Mouse (Mus musculus): Measurements from ENCODE around the gene Nrip3. TPM values are rescaled to one million over a fixed set of nuclear protein-coding genes. Genes with fewer than 3 reads are reported as not detected.

Nrip3 gene
- 2.2 and 2.3 TPM in 2 replicates for polyA plus RNA-seq (2016; fragmentation: Nextera tagmentation; extraction: Ambion mirVana)

DNA sequence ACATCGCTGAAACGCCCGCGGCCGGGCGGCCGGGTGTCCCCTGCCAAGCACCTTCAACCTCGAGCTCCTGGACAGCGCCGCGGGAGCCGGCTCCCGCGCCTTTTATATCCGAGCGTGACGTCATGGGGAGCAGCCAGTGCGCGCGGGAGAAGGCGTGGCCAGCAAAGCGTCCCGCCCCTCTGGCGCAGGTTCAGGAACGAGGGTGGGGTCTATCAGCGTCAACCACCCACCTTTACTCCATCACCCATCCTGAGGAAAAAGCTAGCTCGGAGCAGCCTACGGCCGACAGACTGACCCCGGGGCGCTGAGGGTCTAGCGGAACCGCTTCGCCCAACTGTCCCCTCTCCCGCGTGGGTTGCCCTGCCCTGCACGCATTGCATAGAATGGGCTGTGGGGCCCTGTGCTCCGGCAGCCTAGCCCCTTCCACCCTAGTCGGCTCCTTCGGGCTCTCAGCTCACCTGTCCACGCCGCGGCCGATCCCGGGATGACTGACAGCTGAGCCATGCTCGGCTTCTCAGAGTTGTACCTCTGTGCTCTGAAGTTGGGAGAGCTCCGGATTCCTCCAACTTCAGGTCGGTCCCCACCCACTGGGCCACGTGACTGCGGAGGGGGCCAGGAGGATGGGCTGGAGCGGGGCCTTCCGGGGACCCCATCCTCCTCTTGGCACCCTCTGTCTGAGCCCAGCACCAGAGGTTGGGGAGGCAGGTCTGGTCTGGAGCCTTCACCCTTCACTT, at the start of gene Nrip3:
TSS of gene Nrip3 (minus strand) at position 556 of the 734 bp plus-strand sequence.
- H3K36me3 ChIP-seq (replicated peaks), result no peaks in the 10 kb centered on the region
- H3K9ac ChIP-seq, result peak within 1 kb of the TSS; percentile 61
- no peak within 1 kb of the TSS for H3K27ac ChIP-seq
- peaks cover 52% of the 10 kb centered on the region for H3K27me3 ChIP-seq
- peak; percentile 90 for ATAC-seq (ENCODE audit: low FRiP score)
- peak within 1 kb of the TSS; percentile 52 for H3K4me3 ChIP-seq (replicated peaks)
- no peaks in the 10 kb centered on the region for H3K9me3 ChIP-seq
- H3K4me1 ChIP-seq, result peaks cover 14% of the 10 kb centered on the region
- 2% methylated on average over 52 of the region's 52 CpGs for WGBS
- peak within 1 kb of the TSS; percentile 92 for H3K4me2 ChIP-seq

- WGBS, result 85% methylated on average over 2 of the region's 2 CpGs
- no peak overlapping the region for H3K4me2 ChIP-seq
- no peak for ATAC-seq (ENCODE audit: low FRiP score)
Observed at GRCm38 (mm10) chr7:109831376-109831775, 49.6 kb upstream of the Nrip3 start.

DNA sequence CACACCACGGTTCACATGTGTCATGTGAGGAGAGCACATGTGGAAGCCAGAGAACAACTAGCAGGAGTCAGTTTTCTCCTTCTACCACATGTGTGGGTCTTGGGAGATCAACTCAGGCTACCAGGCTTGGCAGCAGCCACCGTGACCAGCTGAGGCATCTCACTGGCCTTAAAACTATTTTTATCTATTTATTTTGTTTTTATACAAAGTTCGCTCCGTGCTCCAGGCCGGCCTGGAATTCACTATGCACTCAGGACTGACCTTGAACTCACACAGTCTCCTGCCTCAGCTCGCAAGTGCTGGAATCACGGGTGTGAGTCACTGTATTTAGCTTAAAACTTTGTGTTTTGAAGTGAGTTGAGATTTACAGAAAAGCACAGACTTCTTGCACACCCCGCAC, 45.1 kb upstream of the Nrip3 start:
- H3K27ac ChIP-seq, result no peak overlapping the region
- no peak for ATAC-seq (ENCODE audit: low FRiP score)
- WGBS, result 93% methylated on average over 8 of the region's 8 CpGs
- H3K27me3 ChIP-seq, result peaks cover 44% of the 10 kb centered on the region
- H3K4me1 ChIP-seq, result no peaks in the 10 kb centered on the region
- H3K4me3 ChIP-seq (replicated peaks), result no peak overlapping the region
- H3K4me2 ChIP-seq, result no peak overlapping the region
- H3K36me3 ChIP-seq (replicated peaks), result no peaks in the 10 kb centered on the region
- no peaks in the 10 kb centered on the region for H3K9me3 ChIP-seq
- no peak overlapping the region for H3K9ac ChIP-seq

More at GRCm38 (mm10) chr7:109831376-109831775, 49.6 kb upstream of the Nrip3 start:
- Histone ChIP-seq H3K4me3 (replicated peaks) (no peak overlapping the region), H3K9me3 (no peaks in the 10 kb centered on the region), H3K27me3 (peaks cover 19% of the 10 kb centered on the region), H3K27ac (no peak overlapping the region), H3K36me3 (replicated peaks) (no peaks in the 10 kb centered on the region), H3K9ac (no peak overlapping the region), H3K4me1 (no peaks in the 10 kb centered on the region)

DNA sequence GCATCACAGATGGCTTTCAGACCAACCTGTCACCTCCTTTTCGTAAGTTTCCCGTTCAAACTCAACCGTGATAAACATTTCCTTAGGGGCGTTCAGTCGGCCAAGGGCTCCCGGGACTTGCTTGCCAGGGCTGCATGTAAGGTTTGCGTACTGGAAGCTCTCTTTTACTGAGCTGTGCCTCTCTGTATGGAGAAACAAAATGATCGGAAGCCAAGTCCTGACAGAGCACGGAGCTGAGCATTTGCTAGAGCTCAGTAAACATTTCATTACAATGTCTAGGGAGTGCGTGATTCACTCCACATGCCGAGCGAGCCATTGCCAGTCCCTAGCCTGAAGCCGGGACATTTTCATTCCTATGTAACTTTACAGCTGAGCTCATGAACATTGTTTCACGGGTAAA, 43.5 kb upstream of the Nrip3 start:
- H3K27ac ChIP-seq, result no peak overlapping the region
- no peak overlapping the region for H3K4me2 ChIP-seq
- H3K4me1 ChIP-seq, result no peaks in the 10 kb centered on the region
- no peak for ATAC-seq (ENCODE audit: low FRiP score)
- H3K9me3 ChIP-seq, result no peaks in the 10 kb centered on the region
- H3K9ac ChIP-seq, result no peak overlapping the region
- 89% methylated on average over 14 of the region's 14 CpGs for WGBS
- no peaks in the 10 kb centered on the region for H3K36me3 ChIP-seq (replicated peaks)
- peaks cover 42% of the 10 kb centered on the region for H3K27me3 ChIP-seq
- no peak overlapping the region for H3K4me3 ChIP-seq (replicated peaks)

DNA sequence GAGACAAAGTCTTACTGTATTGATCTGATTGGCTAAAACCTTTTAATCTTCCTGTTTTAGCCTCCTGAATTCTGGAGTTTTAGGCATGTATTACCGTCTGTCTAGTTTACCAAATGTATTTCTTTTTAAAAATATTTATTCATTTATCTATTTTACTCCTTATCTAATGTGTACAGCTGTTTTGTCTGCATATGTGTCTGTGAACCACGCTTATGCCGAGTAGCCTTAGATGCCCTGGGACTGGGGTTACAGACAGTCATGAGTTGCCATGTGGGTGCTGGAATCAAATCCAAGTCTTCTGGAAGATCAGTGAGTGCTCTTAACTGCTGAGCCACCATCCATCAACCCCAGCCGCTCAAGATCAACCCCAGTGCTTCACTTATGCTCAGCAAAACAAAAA, 36.8 kb upstream of the Nrip3 start:
- WGBS, result 91% methylated on average over 4 of the region's 4 CpGs
- no peaks in the 10 kb centered on the region for H3K36me3 ChIP-seq (replicated peaks)
- H3K9me3 ChIP-seq, result no peaks in the 10 kb centered on the region
- peaks cover 75% of the 10 kb centered on the region for H3K27me3 ChIP-seq
- H3K4me1 ChIP-seq, result peaks cover 11% of the 10 kb centered on the region
- no peak overlapping the region for H3K9ac ChIP-seq
- no peak for ATAC-seq (ENCODE audit: low FRiP score)
- no peak overlapping the region for H3K4me2 ChIP-seq
- no peak overlapping the region for H3K27ac ChIP-seq
- H3K4me3 ChIP-seq (replicated peaks), result no peak overlapping the region

- no peak overlapping the region for H3K4me2 ChIP-seq
- no peak overlapping the region for H3K9ac ChIP-seq
- H3K36me3 ChIP-seq (replicated peaks), result no peaks in the 10 kb centered on the region
- no peak overlapping the region for H3K27ac ChIP-seq
- H3K9me3 ChIP-seq, result no peaks in the 10 kb centered on the region
- H3K4me1 ChIP-seq, result peaks cover 18% of the 10 kb centered on the region
- no peak overlapping the region for H3K4me3 ChIP-seq (replicated peaks)
- ATAC-seq (ENCODE audit: low FRiP score), result no peak
- peaks cover 75% of the 10 kb centered on the region for H3K27me3 ChIP-seq
Observed at GRCm38 (mm10) chr7:109817954-109818353, 36.1 kb upstream of the Nrip3 start.

DNA sequence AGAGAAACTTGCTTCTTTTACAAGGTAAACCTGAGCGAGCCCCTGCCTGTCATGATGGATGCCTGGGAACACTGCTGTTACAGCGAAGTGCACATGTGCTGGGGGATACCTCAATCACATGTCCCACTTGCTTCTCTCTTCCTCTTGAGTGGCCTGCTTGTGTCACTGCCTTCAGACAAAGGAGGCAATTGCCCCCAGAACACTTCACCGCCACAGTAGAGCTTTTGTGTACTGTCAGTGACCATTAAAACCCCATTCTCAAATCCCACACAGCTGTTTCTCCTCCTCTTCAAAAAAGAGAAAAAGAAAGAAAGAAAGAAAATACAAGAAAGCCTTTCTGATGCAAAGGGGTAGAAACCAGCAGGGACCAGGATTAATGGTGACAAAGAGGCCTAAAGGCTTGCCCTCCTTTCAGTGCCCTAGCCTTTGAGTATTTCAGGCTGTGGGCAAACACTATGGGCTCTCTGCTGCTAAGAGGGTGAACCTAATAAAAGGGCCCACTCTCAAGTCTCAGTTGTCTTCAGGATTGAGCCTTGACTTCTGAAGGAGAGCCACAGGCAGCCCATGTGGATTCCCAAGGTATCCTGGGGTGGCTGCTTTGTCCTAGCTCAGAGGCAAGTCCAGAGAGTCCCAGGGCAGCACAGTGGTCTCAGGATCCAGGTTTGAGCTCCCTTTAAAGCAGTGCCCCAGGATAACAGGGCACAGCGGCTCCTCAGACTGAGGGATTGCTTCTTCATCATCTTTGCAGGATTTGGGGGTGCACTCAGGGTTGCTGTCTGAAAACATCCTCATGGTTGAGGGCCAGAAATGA, 31.7 kb upstream of the Nrip3 start:
- H3K9ac ChIP-seq, result no peak overlapping the region
- no peaks in the 10 kb centered on the region for H3K9me3 ChIP-seq
- peak; percentile 51; the same call in 1 of the 2 replicates for ATAC-seq (ENCODE audit: low FRiP score)
- no peak overlapping the region for H3K27ac ChIP-seq
- no peak overlapping the region for H3K4me2 ChIP-seq
- no peak overlapping the region for H3K4me3 ChIP-seq (replicated peaks)
- peaks cover 22% of the 10 kb centered on the region for H3K4me1 ChIP-seq
- WGBS, result 6% methylated on average over 4 of the region's 4 CpGs
- peaks cover 85% of the 10 kb centered on the region for H3K27me3 ChIP-seq
- no peaks in the 10 kb centered on the region for H3K36me3 ChIP-seq (replicated peaks)

DNA sequence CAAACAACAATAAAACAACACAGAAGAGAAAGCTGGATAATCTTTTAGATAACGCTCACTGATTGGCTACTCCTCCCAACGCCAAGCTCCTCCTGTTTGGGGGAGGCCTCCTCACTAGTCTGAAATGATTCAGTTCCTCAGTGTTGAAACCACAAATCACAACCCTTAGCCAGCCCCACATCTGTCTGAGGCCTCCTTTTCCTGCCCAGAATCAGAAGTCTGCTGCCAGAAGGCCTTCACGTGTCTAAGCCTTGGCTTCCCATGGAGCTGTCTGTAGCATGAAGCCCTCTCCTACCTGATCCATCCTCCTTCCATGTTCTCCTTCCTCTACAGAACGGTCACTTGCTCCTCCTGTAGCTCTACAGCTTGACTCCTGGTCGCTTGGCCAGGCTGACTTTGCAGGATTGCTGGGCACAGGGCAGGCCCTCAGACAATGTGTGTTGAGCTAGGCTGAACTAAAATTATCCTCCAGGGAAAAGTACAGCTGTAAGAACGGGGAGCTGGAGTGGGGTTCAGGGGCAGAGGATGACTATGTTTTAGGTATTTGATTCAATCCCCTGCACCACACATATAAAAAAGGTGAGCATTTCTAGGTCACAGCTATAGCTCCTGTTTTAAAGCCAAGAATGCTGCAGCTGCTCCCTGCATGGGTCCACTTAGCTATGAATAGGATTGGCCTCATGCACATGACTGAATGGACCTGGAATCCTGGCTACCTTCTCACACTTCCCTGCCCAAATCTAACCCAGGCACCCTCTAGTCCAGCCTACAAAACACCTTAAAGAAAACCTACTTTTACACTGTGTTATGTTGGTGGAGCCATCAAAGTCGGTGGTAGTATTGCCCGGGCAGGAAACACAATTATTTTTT, 26.0 kb upstream of the Nrip3 start:
- Histone ChIP-seq H3K4me3 (replicated peaks) (no peak overlapping the region), H3K9ac (no peak overlapping the region), H3K9me3 (no peaks in the 10 kb centered on the region), H3K27ac (no peak overlapping the region), H3K4me1 (peaks cover 3% of the 10 kb centered on the region; the same call in 1 of the 2 replicates), H3K27me3 (peaks cover 86% of the 10 kb centered on the region), H3K4me2 (no peak overlapping the region), H3K36me3 (replicated peaks) (no peaks in the 10 kb centered on the region)
- ATAC-seq (ENCODE audit: low FRiP score), result no peak
- WGBS, result 75% methylated on average over 8 of the region's 8 CpGs

- Histone ChIP-seq H3K4me1 (no peaks in the 10 kb centered on the region), H3K9me3 (no peaks in the 10 kb centered on the region), H3K9ac (no peak overlapping the region), H3K4me2 (no peak overlapping the region), H3K36me3 (replicated peaks) (no peaks in the 10 kb centered on the region), H3K4me3 (replicated peaks) (no peak overlapping the region), H3K27me3 (peaks cover 80% of the 10 kb centered on the region), H3K27ac (no peak overlapping the region)
- no peak for ATAC-seq (ENCODE audit: low FRiP score)
- WGBS, result 75% methylated on average over 6 of the region's 6 CpGs
Observed at GRCm38 (mm10) chr7:109804843-109805242, 23.0 kb upstream of the Nrip3 start.

DNA sequence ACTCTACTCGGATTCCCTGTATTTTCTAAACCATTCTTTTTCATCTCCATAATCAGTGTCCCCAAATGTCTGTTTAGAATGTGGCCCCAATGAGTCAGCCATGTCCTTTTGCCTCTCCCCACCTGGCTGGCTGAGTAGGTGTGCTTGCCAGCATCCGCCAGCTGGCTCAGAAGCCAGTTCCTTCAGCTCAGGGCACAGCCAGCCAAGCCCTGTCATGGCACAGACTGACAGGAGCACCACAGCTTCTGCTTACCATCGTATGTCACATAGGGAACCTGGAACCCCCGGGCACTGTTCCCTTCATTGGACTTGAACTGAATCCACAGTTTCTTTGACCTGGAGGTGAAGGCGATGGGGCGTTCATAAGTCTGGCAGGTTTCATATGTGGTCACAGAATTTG, 22.5 kb upstream of the Nrip3 start:
- Histone ChIP-seq H3K27ac (no peak overlapping the region), H3K4me2 (no peak overlapping the region), H3K4me1 (no peaks in the 10 kb centered on the region), H3K36me3 (replicated peaks) (no peaks in the 10 kb centered on the region), H3K9ac (no peak overlapping the region), H3K27me3 (peaks cover 77% of the 10 kb centered on the region), H3K4me3 (replicated peaks) (no peak overlapping the region), H3K9me3 (no peaks in the 10 kb centered on the region)
- ATAC-seq (ENCODE audit: low FRiP score), result no peak
- WGBS, result 93% methylated on average over 6 of the region's 6 CpGs

DNA sequence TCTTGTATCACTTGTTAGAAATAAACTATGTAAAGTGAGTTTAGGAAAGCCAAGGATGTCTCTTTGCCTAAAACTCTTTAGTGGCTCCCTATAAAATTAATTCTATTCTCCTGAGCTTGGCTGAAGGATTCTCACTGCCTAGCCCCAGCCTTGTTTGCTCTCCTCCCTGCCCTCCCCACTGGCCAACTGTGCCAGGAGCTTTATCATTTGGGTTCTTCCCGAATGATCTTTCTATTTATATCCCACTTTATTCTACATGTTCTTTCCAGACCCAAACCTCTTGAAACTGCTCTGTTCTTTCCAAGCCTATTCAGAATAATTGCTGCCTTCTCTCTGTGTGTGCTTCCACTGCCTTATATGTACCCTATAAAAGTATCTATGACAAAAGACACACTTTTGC, 21.7 kb upstream of the Nrip3 start:
- Histone ChIP-seq H3K4me3 (replicated peaks) (no peak overlapping the region), H3K9me3 (no peaks in the 10 kb centered on the region), H3K27me3 (peaks cover 69% of the 10 kb centered on the region), H3K4me1 (no peaks in the 10 kb centered on the region), H3K36me3 (replicated peaks) (no peaks in the 10 kb centered on the region), H3K9ac (no peak overlapping the region), H3K27ac (no peak overlapping the region), H3K4me2 (no peak overlapping the region)
- 70% methylated on average over 1 of the region's 1 CpGs for WGBS
- no peak for ATAC-seq (ENCODE audit: low FRiP score)

GRCm38 (mm10) chr7:109800626-109801025, 18.8 kb upstream of the Nrip3 start:
- peaks cover 46% of the 10 kb centered on the region for H3K27me3 ChIP-seq
- WGBS, result 95% methylated on average over 4 of the region's 4 CpGs
- no peak overlapping the region for H3K4me3 ChIP-seq (replicated peaks)
- H3K9me3 ChIP-seq, result no peaks in the 10 kb centered on the region
- no peak overlapping the region for H3K27ac ChIP-seq
- no peak overlapping the region for H3K4me2 ChIP-seq
- H3K36me3 ChIP-seq (replicated peaks), result no peaks in the 10 kb centered on the region
- H3K4me1 ChIP-seq, result no peaks in the 10 kb centered on the region
- ATAC-seq (ENCODE audit: low FRiP score), result no peak
- no peak overlapping the region for H3K9ac ChIP-seq
